Mouse (Mus musculus) bone marrow macrophage, adult 2 months (primary cell): ENCODE results near the gene 2810004N23Rik. TPM values are rescaled to one million over a fixed set of nuclear protein-coding genes. Genes with fewer than 3 reads are reported as not detected.

Experiments used
- H3K27ac ChIP-seq: 2 replicates; pipeline ENCODE4 v1.5.1; 2012; ENCODE audit warnings: low read depth, low read length; ENCODE audit not compliant: insufficient read depth
- H3K4me1 ChIP-seq: 2 replicates; pipeline ENCODE4 v1.6.1; 2012; ENCODE audit warnings: low read length; ENCODE audit not compliant: control insufficient read depth, insufficient read depth
- H3K4me3 ChIP-seq: 2 replicates; pipeline ENCODE4 v1.5.1; 2012; ENCODE audit warnings: mild to moderate bottlenecking, low read length, moderate library complexity; ENCODE audit not compliant: insufficient read depth
- CTCF ChIP-seq: IDR thresholded peaks from 2 replicates; pipeline ENCODE4 v1.5.1; 2012; ENCODE audit warnings: low read depth, mild to moderate bottlenecking, low read length, moderate library complexity
- POLR2A ChIP-seq: IDR thresholded peaks from 2 replicates; pipeline ENCODE4 v1.6.1; 2012; ENCODE audit warnings: mild to moderate bottlenecking, low read depth, low read length, borderline replicate concordance
- polyA plus RNA-seq: library from polyadenylated mRNA; stranded (reverse); fragments of >200 nt; gene quantifications from 2 replicates; pipeline ENCODE4 v1.2.4, GENCODE M21; 2012; ENCODE audit not compliant: missing spikeins, insufficient read depth, insufficient read length

Gene 2810004N23Rik
- polyA plus RNA-seq, 1 experiment, result 12.8 TPM

GRCm38 (mm10) chr8:124810056-124810610, 52.8 kb downstream of the 2810004N23Rik start:
- Histone ChIP-seq H3K4me1 (no peaks in the 10 kb centered on the region), H3K27ac (no peak overlapping the region), H3K4me3 (no peak overlapping the region)
- TF ChIP-seq POLR2A (no peak), CTCF (peak; percentile 40; the same call in 1 of the 2 replicates)

DNA sequence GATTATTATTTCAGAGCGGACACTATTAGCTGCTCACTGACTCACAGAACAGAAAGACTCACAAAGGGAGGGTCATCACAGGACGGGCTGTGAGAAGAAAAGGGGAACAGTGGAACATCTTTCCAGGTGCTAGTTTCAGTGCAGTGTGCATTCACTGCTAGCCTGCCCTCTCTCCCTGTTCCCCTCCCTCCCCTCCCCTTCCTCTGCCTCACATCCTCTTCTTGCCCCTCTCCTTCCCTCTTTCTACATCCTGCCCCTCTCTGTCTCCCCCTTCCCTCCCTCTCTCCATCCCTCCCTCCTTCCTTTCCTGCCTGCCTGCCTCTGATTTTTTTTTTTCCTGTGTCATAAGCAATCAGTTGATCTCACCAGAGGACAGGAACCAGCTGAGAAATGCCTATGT, 53.5 kb downstream of the 2810004N23Rik start:
- Histone ChIP-seq H3K4me1 (no peaks in the 10 kb centered on the region), H3K27ac (no peak overlapping the region), H3K4me3 (no peak overlapping the region)
- TF ChIP-seq CTCF, result no peak
- no peak for TF ChIP-seq POLR2A

DNA sequence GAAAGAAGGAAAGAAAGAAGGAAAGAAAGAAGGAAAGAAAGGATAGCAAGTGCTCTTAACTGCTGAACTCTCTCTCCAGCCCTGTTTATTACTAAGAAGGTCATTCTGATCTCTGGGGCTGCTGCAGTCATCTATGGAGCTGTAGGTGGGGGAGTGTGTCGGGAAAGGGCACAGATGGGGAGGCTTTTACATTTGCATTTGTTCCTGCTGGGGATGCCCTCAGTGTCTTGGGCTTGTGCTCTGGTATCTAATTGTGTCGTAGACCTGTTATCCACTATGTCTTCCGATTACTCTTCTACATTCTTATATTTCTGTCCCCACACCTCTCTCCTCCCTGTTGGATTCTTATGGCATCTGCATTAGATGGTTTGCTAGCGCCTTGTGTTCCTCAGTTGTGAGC, 56.9 kb downstream of the 2810004N23Rik start:
- no peak for TF ChIP-seq CTCF
- TF ChIP-seq POLR2A, result no peak
- Histone ChIP-seq H3K27ac (no peak overlapping the region), H3K4me3 (no peak overlapping the region), H3K4me1 (no peaks in the 10 kb centered on the region)

- Histone ChIP-seq H3K4me3 (no peak overlapping the region), H3K27ac (no peak overlapping the region), H3K4me1 (no peaks in the 10 kb centered on the region)
- TF ChIP-seq POLR2A, result no peak
- TF ChIP-seq CTCF, result no peak
Measured at GRCm38 (mm10) chr8:124803824-124804702, 58.9 kb downstream of the 2810004N23Rik start.

DNA sequence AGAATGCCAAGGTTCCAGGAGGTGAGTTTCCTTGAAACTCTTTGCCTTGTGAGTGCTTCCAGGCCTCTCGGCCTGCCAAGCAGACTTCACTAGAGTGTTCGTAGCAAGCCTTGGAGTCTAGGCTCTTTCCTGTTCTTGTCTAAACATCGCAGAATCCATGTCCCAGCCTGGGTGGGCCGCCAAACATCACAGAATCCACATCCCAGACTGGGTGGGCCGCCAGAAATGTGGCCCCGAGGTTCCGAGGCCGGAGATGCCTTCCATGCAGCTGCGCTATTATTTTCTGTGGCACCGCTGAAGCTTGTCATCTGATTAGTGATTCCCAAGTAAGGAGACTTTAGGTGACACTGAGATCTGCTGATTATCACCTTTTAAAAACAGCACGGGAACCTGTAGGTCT, 62.4 kb downstream of the 2810004N23Rik start:
- H3K27ac ChIP-seq, result no peak overlapping the region
- TF ChIP-seq CTCF, result no peak
- H3K4me3 ChIP-seq, result no peak overlapping the region
- H3K4me1 ChIP-seq, result no peaks in the 10 kb centered on the region

GRCm38 (mm10) chr8:124795781-124796488, 67.0 kb downstream of the 2810004N23Rik start:
- TF ChIP-seq POLR2A (no peak), CTCF (no peak)
- Histone ChIP-seq H3K27ac (no peak overlapping the region), H3K4me1 (peaks cover 6% of the 10 kb centered on the region), H3K4me3 (no peak overlapping the region)

DNA sequence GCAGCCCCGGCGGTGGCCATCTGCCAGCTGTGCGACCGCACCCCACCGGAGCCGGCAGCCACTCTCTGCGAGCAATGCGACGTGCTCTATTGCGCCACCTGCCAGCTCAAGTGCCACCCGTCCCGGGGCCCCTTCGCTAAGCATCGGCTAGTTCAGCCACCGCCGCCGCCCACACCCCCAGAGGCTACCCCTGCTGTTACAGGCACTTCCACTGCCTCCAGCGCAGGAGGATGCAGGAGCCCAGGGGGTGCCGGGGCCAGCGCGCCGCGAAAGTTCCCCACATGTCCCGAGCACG, 68.5 kb downstream of the 2810004N23Rik start:
- no peak for TF ChIP-seq POLR2A
- TF ChIP-seq CTCF, result no peak
- H3K4me3 ChIP-seq, result 0 out of 2 replicates have a peak overlapping the region, but pooled peaks have one; percentile 22
- no peak overlapping the region for H3K27ac ChIP-seq
- H3K4me1 ChIP-seq, result peaks cover 13% of the 10 kb centered on the region

DNA sequence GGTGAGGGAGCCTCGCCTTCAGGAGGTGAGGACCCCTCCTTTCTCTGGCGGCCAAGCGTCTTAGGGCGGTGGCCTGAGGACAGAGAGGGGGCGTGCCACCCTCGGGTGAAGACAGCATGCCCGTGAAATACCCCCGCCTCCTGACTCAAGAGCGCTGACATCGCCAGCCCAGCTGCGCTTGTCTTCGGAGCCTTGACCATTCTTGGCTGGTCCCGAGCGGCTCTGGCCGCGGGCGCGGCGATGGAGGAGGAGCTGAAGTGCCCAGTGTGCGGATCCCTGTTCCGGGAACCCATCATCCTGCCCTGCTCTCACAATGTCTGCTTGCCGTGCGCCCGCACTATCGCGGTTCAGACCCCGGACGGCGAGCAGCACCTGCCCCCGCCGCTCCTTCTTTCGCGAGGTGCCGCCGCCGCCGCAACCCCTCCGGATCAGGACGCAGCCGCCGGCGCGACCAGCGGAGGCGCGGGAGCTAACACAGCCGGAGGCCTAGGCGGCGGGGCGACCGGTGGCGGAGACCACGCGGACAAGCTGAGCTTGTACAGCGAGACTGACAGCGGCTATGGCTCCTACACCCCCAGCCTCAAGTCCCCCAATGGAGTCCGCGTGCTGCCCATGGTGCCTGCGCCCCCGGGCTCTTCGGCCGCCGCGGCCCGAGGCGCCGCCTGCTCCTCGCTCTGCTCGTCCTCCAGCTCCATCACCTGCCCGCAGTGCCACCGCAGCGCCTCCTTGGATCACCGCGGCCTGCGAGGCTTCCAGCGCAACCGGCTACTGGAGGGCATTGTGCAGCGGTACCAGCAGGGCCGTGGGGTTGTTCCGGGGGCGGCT, 69.0 kb downstream of the 2810004N23Rik start:
- Histone ChIP-seq H3K4me1 (peaks cover 13% of the 10 kb centered on the region), H3K4me3 (peak overlapping the region; percentile 22), H3K27ac (no peak overlapping the region)
- TF ChIP-seq POLR2A, result no peak
- TF ChIP-seq CTCF, result no peak

- TF ChIP-seq CTCF, result no peak
- no peak for TF ChIP-seq POLR2A
- Histone ChIP-seq H3K4me3 (peak overlapping the region; percentile 51), H3K4me1 (peaks cover 13% of the 10 kb centered on the region), H3K27ac (no peak overlapping the region)
Measured at GRCm38 (mm10) chr8:124793172-124793651, 69.7 kb downstream of the 2810004N23Rik start.

GRCm38 (mm10) chr8:124792708-124793107, 70.2 kb downstream of the 2810004N23Rik start, which contains the start of gene Trim67:
Gene Trim67, plus strand, starts transcription at chr8:124793092.
- no peak within 1 kb of the TSS for H3K27ac ChIP-seq
- no peak for TF ChIP-seq POLR2A
- no peak for TF ChIP-seq CTCF
- H3K4me3 ChIP-seq, result peak within 1 kb of the TSS; percentile 51
- H3K4me1 ChIP-seq, result peaks cover 13% of the 10 kb centered on the region
